Mouse (Mus musculus) neural tube, postnatal 0 days (tissue): ENCODE measurements around the gene Gm6164. TPM values are rescaled to one million over a fixed set of nuclear protein-coding genes. Genes with fewer than 3 reads are reported as not detected.

Source experiments
- polyA plus RNA-seq: library from polyadenylated mRNA; unstranded; fragments of >200 nt; fragmentation: Nextera tagmentation; extraction: Ambion mirVana; gene quantifications from 2 replicates; pipeline ENCODE4 v1.2.1, GENCODE M21; 2015

The Gm6164 gene
- not detected in 2 replicates for polyA plus RNA-seq

GRCm38 (mm10) chr7:20205507-20205906, at the start of gene Gm6164:
Gm6164 (minus strand) TSS chr7:20205607.

GRCm38 (mm10) chr7:20233728-20234127, 28.3 kb upstream of the Gm6164 start, which contains the start of gene Gm4498:
Gm4498 (minus strand) TSS chr7:20233828.

GRCm38 (mm10) chr7:20193410-20193809, 12.0 kb downstream of the Gm6164 start, which contains the start of gene Vmn1r95:
Vmn1r95 (plus strand) TSS chr7:20193710.

GRCm38 (mm10) chr7:20168277-20168676, 37.1 kb downstream of the Gm6164 start, which contains the start of gene Vmn1r94:
Vmn1r94 (minus strand) TSS chr7:20168377.

Other genes with a start within 250 kb of the Gm6164 start
- not detected in 2 replicates for gene Ceacam20, start 240.2 kb downstream of the Gm6164 start, polyA plus RNA-seq
- not detected in 2 replicates for gene Nlrp9b, start 214.1 kb downstream of the Gm6164 start, polyA plus RNA-seq
- not detected in 2 replicates for gene Vmn1r91, start 105.9 kb downstream of the Gm6164 start, polyA plus RNA-seq
- not detected in 2 replicates for gene Gm16442, start 83.0 kb downstream of the Gm6164 start, polyA plus RNA-seq
- gene Vmn1r93, start 66.5 kb downstream of the Gm6164 start, polyA plus RNA-seq = not detected in 2 replicates
- not detected in 2 replicates for gene Vmn1r94, start 37.2 kb downstream of the Gm6164 start, polyA plus RNA-seq
- gene Vmn1r95, start 11.9 kb downstream of the Gm6164 start, polyA plus RNA-seq = not detected in 2 replicates
- not detected in 2 replicates for gene Gm4498, start 28.2 kb upstream of the Gm6164 start, polyA plus RNA-seq
- gene Gm5890, start 57.2 kb upstream of the Gm6164 start, polyA plus RNA-seq = not detected in 2 replicates
- not detected in 2 replicates for gene Gm4133, start 128.5 kb upstream of the Gm6164 start, polyA plus RNA-seq
- not detected in 2 replicates for gene Gm5728, start 169.8 kb upstream of the Gm6164 start, polyA plus RNA-seq
- gene Vmn1r100, start 212.3 kb upstream of the Gm6164 start, polyA plus RNA-seq = not detected in 2 replicates
- gene Vmn1r101, start 237.0 kb upstream of the Gm6164 start, polyA plus RNA-seq = not detected in 2 replicates